Mouse (Mus musculus) bone marrow macrophage, adult 2 months (primary cell): ENCODE measurements around the gene Rtl10. TPM values are rescaled to one million over a fixed set of nuclear protein-coding genes. Genes with fewer than 3 reads are reported as not detected.

Experiments
- H3K27ac ChIP-seq: 2 replicates; pipeline ENCODE4 v1.5.1; 2012; ENCODE audit warnings: low read depth, low read length; ENCODE audit not compliant: insufficient read depth
- H3K4me1 ChIP-seq: 2 replicates; pipeline ENCODE4 v1.6.1; 2012; ENCODE audit warnings: low read length; ENCODE audit not compliant: control insufficient read depth, insufficient read depth
- H3K4me3 ChIP-seq: 2 replicates; pipeline ENCODE4 v1.5.1; 2012; ENCODE audit warnings: mild to moderate bottlenecking, low read length, moderate library complexity; ENCODE audit not compliant: insufficient read depth
- CTCF ChIP-seq: IDR thresholded peaks from 2 replicates; pipeline ENCODE4 v1.5.1; 2012; ENCODE audit warnings: low read depth, mild to moderate bottlenecking, low read length, moderate library complexity
- POLR2A ChIP-seq: IDR thresholded peaks from 2 replicates; pipeline ENCODE4 v1.6.1; 2012; ENCODE audit warnings: mild to moderate bottlenecking, low read depth, low read length, borderline replicate concordance
- polyA plus RNA-seq: library from polyadenylated mRNA; stranded (reverse); fragments of >200 nt; gene quantifications from 2 replicates; pipeline ENCODE4 v1.2.4, GENCODE M21; 2012; ENCODE audit not compliant: missing spikeins, insufficient read depth, insufficient read length

The Rtl10 gene
- polyA plus RNA-seq, 1 experiment = 0.94 TPM

DNA sequence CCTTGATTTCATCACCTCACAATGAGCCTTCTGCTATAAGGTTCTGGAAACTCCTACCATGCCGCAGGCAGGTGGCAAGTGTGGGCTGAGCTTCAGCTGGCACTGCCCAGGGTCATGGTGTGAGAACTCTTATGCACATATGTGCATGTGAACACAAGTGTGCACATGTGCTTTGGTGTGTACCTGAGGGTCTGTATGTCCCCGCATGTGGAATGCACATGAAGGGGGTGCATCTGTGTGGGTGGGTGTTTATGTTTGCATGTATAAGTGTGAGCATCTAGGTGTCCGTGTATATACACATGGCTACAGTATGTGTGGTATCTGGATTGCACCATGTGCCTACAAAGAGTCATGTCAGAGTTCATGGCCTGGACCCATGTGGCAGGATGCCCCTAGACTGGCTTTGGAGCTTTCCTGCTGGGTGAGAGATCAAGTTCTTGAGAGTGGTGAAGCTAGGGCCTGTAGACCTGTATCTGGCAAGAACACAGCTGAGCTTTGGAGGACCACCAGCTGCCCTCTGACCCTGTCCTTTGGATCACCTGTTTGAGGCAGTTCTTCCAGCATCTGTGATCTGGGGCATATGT lies 38.8 kb downstream of the Rtl10 start:
- no peaks in the 10 kb centered on the region for H3K4me1 ChIP-seq
- no peak overlapping the region for H3K4me3 ChIP-seq
- no peak overlapping the region for H3K27ac ChIP-seq
- no peak for TF ChIP-seq POLR2A
- TF ChIP-seq CTCF = no peak

DNA sequence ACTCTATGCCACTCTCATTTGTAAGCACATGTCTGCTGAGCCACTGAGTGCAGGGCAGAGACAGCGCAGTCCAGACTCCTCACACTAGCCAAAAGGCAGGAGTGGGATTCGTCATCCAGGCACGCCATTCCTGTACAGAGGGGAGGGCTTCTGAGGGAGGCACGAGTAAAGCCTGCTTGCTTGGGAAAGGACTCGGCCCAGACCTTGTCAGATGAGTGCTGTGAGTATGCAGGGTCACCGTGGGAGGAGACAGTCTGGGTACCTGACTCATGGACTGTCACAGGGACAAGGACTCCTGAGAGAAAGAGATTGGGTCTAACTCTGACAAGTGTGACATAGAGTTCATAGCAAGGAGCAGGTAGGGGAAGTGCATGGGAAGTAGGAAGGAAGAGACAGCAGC lies 40.6 kb downstream of the Rtl10 start:
- no peak for TF ChIP-seq POLR2A
- no peak for TF ChIP-seq CTCF
- Histone ChIP-seq H3K27ac (no peak overlapping the region), H3K4me1 (no peaks in the 10 kb centered on the region), H3K4me3 (no peak overlapping the region)

GRCm38 (mm10) chr16:18543151-18543829 lies 44.6 kb downstream of the Rtl10 start:
- TF ChIP-seq CTCF (no peak), POLR2A (no peak)
- Histone ChIP-seq H3K4me3 (no peak overlapping the region), H3K4me1 (no peaks in the 10 kb centered on the region), H3K27ac (no peak overlapping the region)

GRCm38 (mm10) chr16:18547891-18548290 lies 49.2 kb downstream of the Rtl10 start:
- TF ChIP-seq POLR2A = no peak
- no peak for TF ChIP-seq CTCF
- Histone ChIP-seq H3K4me1 (no peaks in the 10 kb centered on the region), H3K4me3 (no peak overlapping the region), H3K27ac (no peak overlapping the region)

Other genes with a start within 250 kb of the Rtl10 start
- 5.3 and 11.4 TPM in 2 replicates for gene Gm49776, start 240.6 kb upstream of the Rtl10 start, polyA plus RNA-seq
- gene Dgcr8, start 209.7 kb upstream of the Rtl10 start, polyA plus RNA-seq = 19.8 and 21.4 TPM in 2 replicates
- gene Tango2, start 150.8 kb upstream of the Rtl10 start, polyA plus RNA-seq = 26.3 and 33.0 TPM in 2 replicates
- 1.8 and 3.5 TPM in 2 replicates for gene Arvcf, start 150.7 kb upstream of the Rtl10 start, polyA plus RNA-seq
- gene Txnrd2, start 72.5 kb upstream of the Rtl10 start, polyA plus RNA-seq = 23.4 and 26.3 TPM in 2 replicates
- gene Comt, start 72.0 kb upstream of the Rtl10 start, polyA plus RNA-seq = 93.3 and 99.6 TPM in 2 replicates
- gene Gnb1l, start 188 bp upstream of the Rtl10 start, polyA plus RNA-seq = 1.1 and 1.8 TPM in 2 replicates
- not detected in 2 replicates for gene Tbx1, start 91.8 kb downstream of the Rtl10 start, polyA plus RNA-seq
- not detected in 2 replicates for gene Gp1bb, start 123.5 kb downstream of the Rtl10 start, polyA plus RNA-seq
- gene Gm49601, start 127.5 kb downstream of the Rtl10 start, polyA plus RNA-seq = not detected in 2 replicates
- 0.60 and 0.83 TPM in 2 replicates for gene Sept5, start 131.1 kb downstream of the Rtl10 start, polyA plus RNA-seq